Mouse (Mus musculus): ENCODE results near the gene Stxbp3. TPM values are rescaled to one million over a fixed set of nuclear protein-coding genes. Genes with fewer than 3 reads are reported as not detected.

Gene Stxbp3
- polyA plus RNA-seq, 1 experiment from 2014 or later: 20.8 TPM

Other genes with a start within 250 kb of the Stxbp3 start
- 50.1 and 54.6 TPM in 2 replicates for gene Wdr47, start 249.2 kb downstream of the Stxbp3 start, polyA plus RNA-seq (2014; fragmentation: Nextera tagmentation; extraction: Ambion mirVana)
- gene Clcc1, start 186.6 kb downstream of the Stxbp3 start, polyA plus RNA-seq (2014; fragmentation: Nextera tagmentation; extraction: Ambion mirVana): 49.2 and 53.6 TPM in 2 replicates
- gene Gpsm2, start 118.2 kb downstream of the Stxbp3 start, polyA plus RNA-seq (2014; fragmentation: Nextera tagmentation; extraction: Ambion mirVana): 101 and 109 TPM in 2 replicates
- gene Aknad1, start 100.9 kb downstream of the Stxbp3 start, polyA plus RNA-seq (2014; fragmentation: Nextera tagmentation; extraction: Ambion mirVana): 0.08 and 0.15 TPM in 2 replicates
- not detected in 2 replicates for gene Fndc7, start 49.5 kb upstream of the Stxbp3 start, polyA plus RNA-seq (2014; fragmentation: Nextera tagmentation; extraction: Ambion mirVana)
- gene Prpf38b, start 71.2 kb upstream of the Stxbp3 start, polyA plus RNA-seq (2014; fragmentation: Nextera tagmentation; extraction: Ambion mirVana): 59.0 and 59.8 TPM in 2 replicates
- 0.58 and 0.81 TPM in 2 replicates for gene Henmt1, start 99.3 kb upstream of the Stxbp3 start, polyA plus RNA-seq (2014; fragmentation: Nextera tagmentation; extraction: Ambion mirVana)
- gene Gm9857, start 99.9 kb upstream of the Stxbp3 start, polyA plus RNA-seq (2014; fragmentation: Nextera tagmentation; extraction: Ambion mirVana): not detected in 2 replicates
- 16.8 and 18.2 TPM in 2 replicates for gene Fam102b, start 187.1 kb upstream of the Stxbp3 start, polyA plus RNA-seq (2014; fragmentation: Nextera tagmentation; extraction: Ambion mirVana)
- gene Slc25a54, start 239.9 kb upstream of the Stxbp3 start, polyA plus RNA-seq (2014; fragmentation: Nextera tagmentation; extraction: Ambion mirVana): not detected in 2 replicates